Mouse (Mus musculus): ENCODE results near the gene Zfp423. TPM values are rescaled to one million over a fixed set of nuclear protein-coding genes. Genes with fewer than 3 reads are reported as not detected.
A peak's percentile ranks its signal among the peaks of the same experiment; 100 is the strongest.

The Zfp423 gene
- total and polyA plus RNA-seq, 2 experiments from 2014 or later, result 18.4 to 34.6 TPM

- 71% methylated on average over 6 of the region's 6 CpGs for WGBS
- Histone ChIP-seq H3K4me1 (ENCODE audit: insufficient read depth) (0 out of 2 replicates have a peak, but pooled peaks cover 3% of the 10 kb centered on the region), H3K9ac (no peak overlapping the region), H3K4me2 (ENCODE audit: low read depth) (no peak overlapping the region), H3K4me3 (ENCODE audit: low read depth, low read length) (no peak overlapping the region), H3K9me3 (ENCODE audit: low read length) (no peaks in the 10 kb centered on the region), H3K27ac (ENCODE audit: low read depth, low read length) (no peak overlapping the region), H3K36me3 (ENCODE audit: insufficient read depth) (no peaks in the 10 kb centered on the region), H3K27me3 (ENCODE audit: insufficient read depth, low read length) (no peaks in the 10 kb centered on the region)
- no peak for TF ChIP-seq CTCF (IDR thresholded peaks at IDR 0.05; ENCODE audit: low read depth)
- DNase-seq, result no peak
- no peak for ATAC-seq
Measured at GRCm38 (mm10) chr8:87952298-87952697, 7.1 kb downstream of the Zfp423 start.

- DNase-seq (no peak), ATAC-seq (0 out of 2 replicates have a peak, but pooled peaks have one; percentile 6)
- peak overlapping the region; percentile 72 for H3K4me2 ChIP-seq (ENCODE audit: low read depth)
- WGBS, result 52% methylated on average over 5 of the region's 5 CpGs
- H3K9me3 ChIP-seq (ENCODE audit: low read length), result no peaks in the 10 kb centered on the region
- no peaks in the 10 kb centered on the region for H3K27me3 ChIP-seq (ENCODE audit: insufficient read depth, low read length)
- H3K4me1 ChIP-seq (ENCODE audit: insufficient read depth), result no peaks in the 10 kb centered on the region
- H3K4me3 ChIP-seq (ENCODE audit: low read depth, low read length), result no peak overlapping the region
- H3K9ac ChIP-seq, result peak overlapping the region; percentile 53; the same call in 1 of the 2 replicates
- TF ChIP-seq CTCF (IDR thresholded peaks at IDR 0.05; ENCODE audit: low read depth), result no peak
- H3K27ac ChIP-seq (ENCODE audit: low read depth, low read length), result no peak overlapping the region
- H3K36me3 ChIP-seq (ENCODE audit: insufficient read depth), result no peaks in the 10 kb centered on the region
Measured at GRCm38 (mm10) chr8:87944225-87944934, 15.0 kb downstream of the Zfp423 start.

GRCm38 (mm10) chr8:87943651-87944091 lies 15.7 kb downstream of the Zfp423 start:
- peak; percentile 54; the same call in 1 of the 2 replicates for ATAC-seq

GRCm38 (mm10) chr8:87940646-87941045 lies 18.7 kb downstream of the Zfp423 start:
- WGBS, result 40% methylated on average over 6 of the region's 6 CpGs
- Histone ChIP-seq H3K9ac (no peak overlapping the region), H3K36me3 (ENCODE audit: insufficient read depth) (no peaks in the 10 kb centered on the region), H3K4me1 (ENCODE audit: insufficient read depth) (peaks cover 9% of the 10 kb centered on the region), H3K4me3 (ENCODE audit: low read depth, low read length) (no peak overlapping the region), H3K4me2 (ENCODE audit: low read depth) (no peak overlapping the region), H3K9me3 (ENCODE audit: low read length) (no peaks in the 10 kb centered on the region), H3K27ac (ENCODE audit: low read depth, low read length) (no peak overlapping the region), H3K27me3 (ENCODE audit: insufficient read depth, low read length) (no peaks in the 10 kb centered on the region)
- no peak for ATAC-seq
- DNase-seq, result no peak
- no peak for TF ChIP-seq CTCF (IDR thresholded peaks at IDR 0.05; ENCODE audit: low read depth)

More at GRCm38 (mm10) chr8:87943651-87944091, 15.7 kb downstream of the Zfp423 start:
- DNase-seq, result peak; percentile 43
- no peak for TF ChIP-seq CTCF (IDR thresholded peaks at IDR 0.05; ENCODE audit: low read depth)
- Histone ChIP-seq H3K9ac (peak overlapping the region; percentile 53), H3K4me2 (ENCODE audit: low read depth) (peak overlapping the region; percentile 72), H3K4me1 (ENCODE audit: insufficient read depth) (peaks cover 2% of the 10 kb centered on the region), H3K9me3 (ENCODE audit: low read length) (no peaks in the 10 kb centered on the region), H3K27me3 (ENCODE audit: insufficient read depth, low read length) (no peaks in the 10 kb centered on the region), H3K4me3 (ENCODE audit: low read depth, low read length) (peak overlapping the region; percentile 35), H3K27ac (ENCODE audit: low read depth, low read length) (no peak overlapping the region), H3K36me3 (ENCODE audit: insufficient read depth) (no peaks in the 10 kb centered on the region)
- WGBS, result 5% methylated on average over 42 of the region's 42 CpGs

- 28% methylated on average over 8 of the region's 8 CpGs for WGBS
- ATAC-seq, result no peak
- Histone ChIP-seq H3K9ac (no peak overlapping the region), H3K4me1 (ENCODE audit: insufficient read depth) (peaks cover 9% of the 10 kb centered on the region), H3K36me3 (ENCODE audit: insufficient read depth) (no peaks in the 10 kb centered on the region), H3K4me3 (ENCODE audit: low read depth, low read length) (no peak overlapping the region), H3K9me3 (ENCODE audit: low read length) (no peaks in the 10 kb centered on the region), H3K4me2 (ENCODE audit: low read depth) (no peak overlapping the region), H3K27ac (ENCODE audit: low read depth, low read length) (peak overlapping the region; percentile 17; the same call in 1 of the 2 replicates), H3K27me3 (ENCODE audit: insufficient read depth, low read length) (no peaks in the 10 kb centered on the region)
- no peak for TF ChIP-seq CTCF (IDR thresholded peaks at IDR 0.05; ENCODE audit: low read depth)
- DNase-seq, result no peak
Measured at GRCm38 (mm10) chr8:87939308-87939936, 20.0 kb downstream of the Zfp423 start.

- no peaks in the 10 kb centered on the region for H3K27me3 ChIP-seq (ENCODE audit: insufficient read depth, low read length)
- no peak overlapping the region; the same call in 1 of the 2 replicates for H3K27ac ChIP-seq (ENCODE audit: low read depth, low read length)
- TF ChIP-seq CTCF (IDR thresholded peaks at IDR 0.05; ENCODE audit: low read depth), result no peak
- H3K4me3 ChIP-seq (ENCODE audit: low read depth, low read length), result no peak overlapping the region
- H3K9ac ChIP-seq, result peak overlapping the region; percentile 11; the same call in 1 of the 2 replicates
- no peaks in the 10 kb centered on the region for H3K9me3 ChIP-seq (ENCODE audit: low read length)
- H3K36me3 ChIP-seq (ENCODE audit: insufficient read depth), result no peaks in the 10 kb centered on the region
- ATAC-seq (peak; percentile 86), DNase-seq (peak; percentile 63)
- 6% methylated on average over 17 of the region's 20 CpGs for WGBS
- peaks cover 9% of the 10 kb centered on the region for H3K4me1 ChIP-seq (ENCODE audit: insufficient read depth)
- peak overlapping the region; percentile 35 for H3K4me2 ChIP-seq (ENCODE audit: low read depth)
Measured at GRCm38 (mm10) chr8:87938351-87939232, 20.8 kb downstream of the Zfp423 start.

Measured in forebrain, postnatal 0 days (tissue).